Mouse (Mus musculus) intestine, embryonic 15.5 days (tissue): Measurements from ENCODE around the gene Tcf7. TPM values are rescaled to one million over a fixed set of nuclear protein-coding genes. Genes with fewer than 3 reads are reported as not detected.
"Not testable (repeated sequence)": the region's sequence is repeated elsewhere in the genome, so short reads cannot be mapped to it uniquely, and the experiment has no call there.

Source experiments
- ATAC-seq: fragments of 200-750 bp; cut with Nextera tagmentation; 2 replicates; pipeline ENCODE4 v1.8.0; 2017; ENCODE audit warnings: moderate TSS enrichment, moderate library complexity
- H3K27ac ChIP-seq: fragments of 300-500 bp; sonication (generic); 2 replicates; pipeline ENCODE4 v1.5.1; 2015; ENCODE audit warnings: mild to moderate bottlenecking, inconsistent platforms
- H3K27me3 ChIP-seq: fragments of 300-500 bp; sonication (generic); replicated peaks from 2 replicates; pipeline ENCODE4 v1.6.1; 2015; ENCODE audit warnings: inconsistent platforms
- H3K36me3 ChIP-seq: fragments of 300-500 bp; sonication (generic); 2 replicates; pipeline ENCODE4 v1.6.1; 2015; ENCODE audit warnings: inconsistent platforms
- H3K4me1 ChIP-seq: fragments of 300-500 bp; sonication (generic); replicated peaks from 2 replicates; pipeline ENCODE4 v1.6.1; 2015; ENCODE audit warnings: inconsistent platforms
- H3K4me2 ChIP-seq: fragments of 300-500 bp; sonication (generic); replicated peaks from 2 replicates; pipeline ENCODE4 v1.6.1; 2015; ENCODE audit warnings: mild to moderate bottlenecking, inconsistent platforms
- H3K4me3 ChIP-seq: fragments of 300-500 bp; sonication (generic); replicated peaks from 2 replicates; pipeline ENCODE4 v1.5.1; 2015; ENCODE audit warnings: inconsistent platforms
- H3K9ac ChIP-seq: fragments of 300-500 bp; sonication (generic); 2 replicates; pipeline ENCODE4 v1.6.1; 2015; ENCODE audit warnings: inconsistent platforms
- H3K9me3 ChIP-seq: fragments of 300-500 bp; sonication (generic); 2 replicates; pipeline ENCODE4 v1.6.1; 2016; ENCODE audit warnings: inconsistent platforms
- WGBS: fragments of 180-500 bp; shearing (Covaris S2); methylation state at CpG from one replicate; pipeline ENCODE4 v1.1.7; 2015; 5-methylcytosine and 5-hydroxymethylcytosine counted together
- polyA plus RNA-seq: library from polyadenylated mRNA; unstranded; fragments of >200 nt; fragmentation: Nextera tagmentation; extraction: Ambion mirVana; gene quantifications from 2 replicates; pipeline ENCODE4 v1.2.1, GENCODE M21; 2015

The Tcf7 gene
- polyA plus RNA-seq, 1 experiment from 2014 or later: 8.2 TPM

- Histone ChIP-seq H3K4me2 (no peak overlapping the region), H3K36me3 (no peaks in the 10 kb centered on the region), H3K4me3 (no peak overlapping the region), H3K27me3 (no peaks in the 10 kb centered on the region), H3K9ac (no peak overlapping the region), H3K27ac (no peak overlapping the region), H3K9me3 (no peaks in the 10 kb centered on the region), H3K4me1 (peaks cover 13% of the 10 kb centered on the region)
- 80% methylated on average over 7 of the region's 7 CpGs for WGBS
- no peak for ATAC-seq
Observed at GRCm38 (mm10) chr11:52228722-52229448, 53.9 kb downstream of the Tcf7 start.

- WGBS: 77% methylated on average over 13 of the region's 13 CpGs
- H3K36me3 ChIP-seq: no peaks in the 10 kb centered on the region
- no peaks in the 10 kb centered on the region for H3K9me3 ChIP-seq
- ATAC-seq: no peak
- H3K27me3 ChIP-seq: no peaks in the 10 kb centered on the region
- H3K4me3 ChIP-seq: no peak overlapping the region
- H3K4me1 ChIP-seq: peaks cover 7% of the 10 kb centered on the region
- H3K9ac ChIP-seq: no peak overlapping the region
- no peak overlapping the region for H3K4me2 ChIP-seq
- no peak overlapping the region for H3K27ac ChIP-seq
Observed at GRCm38 (mm10) chr11:52227466-52228226, 55.2 kb downstream of the Tcf7 start.

- WGBS: 82% methylated on average over 3 of the region's 3 CpGs
- no peak overlapping the region for H3K4me3 ChIP-seq
- no peaks in the 10 kb centered on the region for H3K27me3 ChIP-seq
- no peak overlapping the region for H3K27ac ChIP-seq
- H3K9me3 ChIP-seq: no peaks in the 10 kb centered on the region
- no peak overlapping the region for H3K4me2 ChIP-seq
- no peak for ATAC-seq
- H3K36me3 ChIP-seq: no peaks in the 10 kb centered on the region
- no peak overlapping the region for H3K9ac ChIP-seq
- H3K4me1 ChIP-seq: peaks cover 7% of the 10 kb centered on the region
Observed at GRCm38 (mm10) chr11:52227053-52227452, 55.8 kb downstream of the Tcf7 start.

GRCm38 (mm10) chr11:52225986-52226599 lies 56.7 kb downstream of the Tcf7 start:
- Histone ChIP-seq H3K9me3 (no peaks in the 10 kb centered on the region), H3K36me3 (no peaks in the 10 kb centered on the region), H3K4me1 (peaks cover 7% of the 10 kb centered on the region), H3K9ac (no peak overlapping the region), H3K4me3 (no peak overlapping the region), H3K27ac (no peak overlapping the region), H3K4me2 (no peak overlapping the region), H3K27me3 (no peaks in the 10 kb centered on the region)
- no peak for ATAC-seq
- WGBS: 63% methylated on average over 3 of the region's 3 CpGs

- Histone ChIP-seq H3K4me2 (peak overlapping the region; percentile 45), H3K4me1 (0 out of 2 replicates have a peak, but pooled peaks cover 3% of the 10 kb centered on the region), H3K9me3 (no peaks in the 10 kb centered on the region), H3K27ac (peak overlapping the region; percentile 74), H3K27me3 (no peaks in the 10 kb centered on the region; the same call in 1 of the 2 replicates), H3K4me3 (0 out of 2 replicates have a peak overlapping the region, but pooled peaks have one; percentile 14), H3K9ac (no peak overlapping the region), H3K36me3 (no peaks in the 10 kb centered on the region)
- 7% methylated on average over 19 of the region's 19 CpGs for WGBS
- peak; percentile 92 for ATAC-seq
Observed at GRCm38 (mm10) chr11:52223968-52224682, 58.7 kb downstream of the Tcf7 start.

GRCm38 (mm10) chr11:52222891-52223290 lies 59.9 kb downstream of the Tcf7 start:
- no peak overlapping the region for H3K4me3 ChIP-seq
- 0 out of 2 replicates have a peak, but pooled peaks cover 3% of the 10 kb centered on the region for H3K4me1 ChIP-seq
- WGBS: 72% methylated on average over 6 of the region's 6 CpGs
- no peaks in the 10 kb centered on the region for H3K36me3 ChIP-seq
- H3K9ac ChIP-seq: no peak overlapping the region
- no peak overlapping the region for H3K27ac ChIP-seq
- no peak overlapping the region for H3K4me2 ChIP-seq
- no peaks in the 10 kb centered on the region; the same call in 1 of the 2 replicates for H3K27me3 ChIP-seq
- no peaks in the 10 kb centered on the region for H3K9me3 ChIP-seq
- ATAC-seq: no peak

GRCm38 (mm10) chr11:52221921-52222320 lies 60.9 kb downstream of the Tcf7 start:
- ATAC-seq: not testable (repeated sequence)

GRCm38 (mm10) chr11:52220282-52220681 lies 62.5 kb downstream of the Tcf7 start:
- no peak for ATAC-seq
- Histone ChIP-seq H3K4me1 (0 out of 2 replicates have a peak, but pooled peaks cover 3% of the 10 kb centered on the region), H3K27ac (no peak overlapping the region), H3K9me3 (no peaks in the 10 kb centered on the region), H3K9ac (no peak overlapping the region), H3K4me2 (peak overlapping the region; percentile 33), H3K4me3 (no peak overlapping the region), H3K27me3 (no peaks in the 10 kb centered on the region; the same call in 1 of the 2 replicates), H3K36me3 (no peaks in the 10 kb centered on the region)
- WGBS: 3% methylated on average over 4 of the region's 4 CpGs

More at GRCm38 (mm10) chr11:52221921-52222320, 60.9 kb downstream of the Tcf7 start:
- H3K4me1 ChIP-seq, H3K36me3 ChIP-seq, H3K4me2 ChIP-seq, H3K27me3 ChIP-seq, H3K27ac ChIP-seq, H3K9me3 ChIP-seq, H3K9ac ChIP-seq, H3K4me3 ChIP-seq: not testable (repeated sequence)
- 90% methylated on average over 6 of the region's 6 CpGs for WGBS

- Histone ChIP-seq H3K4me1 (no peaks in the 10 kb centered on the region), H3K9me3 (no peaks in the 10 kb centered on the region), H3K27me3 (no peaks in the 10 kb centered on the region), H3K9ac (no peak within 1 kb of the TSS), H3K36me3 (no peaks in the 10 kb centered on the region), H3K4me2 (no peak within 1 kb of the TSS), H3K27ac (no peak within 1 kb of the TSS), H3K4me3 (no peak within 1 kb of the TSS)
- no peak for ATAC-seq
Observed at GRCm38 (mm10) chr11:52213887-52214286, 68.9 kb downstream of the Tcf7 start, which contains the start of gene Olfr1371. TSS of gene Olfr1371 (minus strand) at chr11:52213987.
